Mouse (Mus musculus): ENCODE results near the gene Ikzf3. TPM values are rescaled to one million over a fixed set of nuclear protein-coding genes. Genes with fewer than 3 reads are reported as not detected.

Gene Ikzf3
- total and polyA plus RNA-seq, 2 experiments from 2014 or later: 0.20 TPM; not detected in 1

DNA sequence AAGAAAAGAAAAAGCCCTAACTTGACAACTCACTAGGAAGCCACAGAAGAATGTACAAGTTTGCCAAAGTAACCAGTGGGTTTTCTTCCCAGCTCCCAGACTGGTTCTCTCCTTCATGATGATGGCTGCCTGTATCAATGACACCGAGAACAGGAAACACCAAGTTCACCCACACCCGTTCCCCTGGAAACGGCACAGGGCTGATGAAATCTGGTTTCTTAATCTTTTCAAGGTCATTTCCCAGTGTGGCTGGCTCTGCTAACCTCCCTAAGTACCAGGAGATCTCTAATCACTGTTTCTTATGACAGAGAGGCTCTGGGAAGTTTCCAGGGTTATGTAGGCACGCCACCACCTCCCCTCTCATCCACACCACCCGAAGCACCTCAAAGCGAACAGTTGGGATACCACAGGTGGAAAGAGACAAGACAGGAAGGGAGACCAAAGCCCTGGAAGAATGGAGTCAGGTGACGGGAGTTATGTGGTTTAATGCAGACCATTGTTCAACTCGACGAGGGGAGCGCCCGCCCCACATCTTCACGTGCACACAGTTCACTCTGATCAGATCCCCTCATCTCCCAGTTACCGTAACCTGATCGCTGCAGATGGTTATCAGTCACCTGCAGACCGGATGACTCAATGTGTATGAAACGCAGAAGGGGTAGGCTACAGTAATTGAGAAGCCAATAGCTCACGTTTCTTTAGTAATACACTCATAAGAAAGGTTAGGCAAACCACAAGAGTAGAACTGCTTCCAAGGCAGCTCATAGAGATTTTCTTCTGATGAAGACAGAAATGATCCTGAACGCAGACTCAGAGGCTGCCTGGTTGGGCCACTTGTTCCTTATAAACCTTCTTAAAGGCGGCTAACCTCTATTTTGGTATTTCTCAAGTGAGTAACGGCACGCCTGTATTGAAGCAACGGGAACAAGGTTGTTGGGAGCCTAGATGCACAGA is 75.8 kb downstream of the Ikzf3 start:
- H3K4me3 ChIP-seq (ENCODE audit: low read length): no peak overlapping the region
- no peaks in the 10 kb centered on the region for H3K27me3 ChIP-seq (ENCODE audit: insufficient read depth, low read length)
- no peaks in the 10 kb centered on the region for H3K36me3 ChIP-seq (ENCODE audit: insufficient read depth, low read length)
- H3K4me1 ChIP-seq (ENCODE audit: insufficient read depth, low read length): no peaks in the 10 kb centered on the region
- no peak for ATAC-seq
- no peak overlapping the region for H3K9ac ChIP-seq (replicated peaks; ENCODE audit: low read length)
- WGBS: 83% methylated on average over 22 of the region's 22 CpGs
- no peak overlapping the region for H3K27ac ChIP-seq
- H3K4me2 ChIP-seq (ENCODE audit: low read depth, low read length): no peak overlapping the region
- H3K9me3 ChIP-seq (ENCODE audit: low read length): no peaks in the 10 kb centered on the region
- no peak for TF ChIP-seq CTCF (IDR thresholded peaks at IDR 0.05; ENCODE audit: low read depth)
- no peak for DNase-seq (ENCODE audit: low spot score)

DNA sequence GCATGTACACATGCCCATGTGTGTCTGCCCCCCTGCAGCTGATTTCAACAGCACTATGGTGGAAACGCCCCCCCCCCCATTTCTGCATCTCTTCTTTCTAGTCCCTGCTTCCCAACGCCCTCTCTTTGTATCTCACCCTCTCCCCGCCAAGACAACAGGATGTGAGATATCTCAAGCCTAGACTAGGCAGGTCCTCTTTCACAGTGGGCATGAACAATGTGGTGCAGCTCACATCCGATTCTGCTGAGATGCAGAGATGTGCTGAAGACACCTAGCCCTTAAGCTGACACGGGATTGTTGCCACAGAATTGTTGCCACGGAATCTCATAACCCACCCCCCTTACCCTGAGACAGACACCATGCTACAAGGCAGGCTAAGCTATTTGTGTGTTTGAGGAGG is 81.3 kb downstream of the Ikzf3 start:
- no peak overlapping the region for H3K4me2 ChIP-seq (ENCODE audit: low read depth, low read length)
- H3K4me3 ChIP-seq (ENCODE audit: low read length): no peak overlapping the region
- H3K36me3 ChIP-seq (ENCODE audit: insufficient read depth, low read length): no peaks in the 10 kb centered on the region
- no peaks in the 10 kb centered on the region; the same call in 1 of the 2 replicates for H3K27me3 ChIP-seq (ENCODE audit: insufficient read depth, low read length)
- no peak for DNase-seq (ENCODE audit: low spot score)
- no peak for ATAC-seq
- H3K27ac ChIP-seq: no peak overlapping the region
- no peak for TF ChIP-seq CTCF (IDR thresholded peaks at IDR 0.05; ENCODE audit: low read depth)
- H3K9ac ChIP-seq (replicated peaks; ENCODE audit: low read length): no peak overlapping the region
- no peaks in the 10 kb centered on the region for H3K4me1 ChIP-seq (ENCODE audit: insufficient read depth, low read length)
- 76% methylated on average over 6 of the region's 6 CpGs for WGBS
- no peaks in the 10 kb centered on the region for H3K9me3 ChIP-seq (ENCODE audit: low read length)

- Histone ChIP-seq H3K9ac (replicated peaks; ENCODE audit: low read length) (no peak overlapping the region), H3K4me1 (ENCODE audit: insufficient read depth, low read length) (no peaks in the 10 kb centered on the region), H3K9me3 (ENCODE audit: low read length) (no peaks in the 10 kb centered on the region), H3K27ac (no peak overlapping the region), H3K36me3 (ENCODE audit: insufficient read depth, low read length) (no peaks in the 10 kb centered on the region), H3K4me2 (ENCODE audit: low read depth, low read length) (no peak overlapping the region), H3K27me3 (ENCODE audit: insufficient read depth, low read length) (no peaks in the 10 kb centered on the region; the same call in 1 of the 2 replicates), H3K4me3 (ENCODE audit: low read length) (no peak overlapping the region)
- TF ChIP-seq CTCF (IDR thresholded peaks at IDR 0.05; ENCODE audit: low read depth): no peak
- 86% methylated on average over 9 of the region's 9 CpGs for WGBS
- ATAC-seq: no peak
- DNase-seq (ENCODE audit: low spot score): no peak
Measured at GRCm38 (mm10) chr11:98463911-98464310, 81.9 kb downstream of the Ikzf3 start.

GRCm38 (mm10) chr11:98462255-98462654 is 83.6 kb downstream of the Ikzf3 start:
- H3K4me3 ChIP-seq (ENCODE audit: low read length): no peak overlapping the region
- H3K9ac ChIP-seq (replicated peaks; ENCODE audit: low read length): no peak overlapping the region
- TF ChIP-seq CTCF (IDR thresholded peaks at IDR 0.05; ENCODE audit: low read depth): no peak
- no peak overlapping the region for H3K27ac ChIP-seq
- H3K36me3 ChIP-seq (ENCODE audit: insufficient read depth, low read length): no peaks in the 10 kb centered on the region
- H3K4me1 ChIP-seq (ENCODE audit: insufficient read depth, low read length): peaks cover 1% of the 10 kb centered on the region; the same call in 1 of the 2 replicates
- no peak for DNase-seq (ENCODE audit: low spot score)
- H3K27me3 ChIP-seq (ENCODE audit: insufficient read depth, low read length): no peaks in the 10 kb centered on the region; the same call in 1 of the 2 replicates
- no peak overlapping the region for H3K4me2 ChIP-seq (ENCODE audit: low read depth, low read length)
- H3K9me3 ChIP-seq (ENCODE audit: low read length): no peaks in the 10 kb centered on the region
- WGBS: 93% methylated on average over 6 of the region's 6 CpGs
- ATAC-seq: no peak

- Histone ChIP-seq H3K9ac (replicated peaks; ENCODE audit: low read length) (no peak overlapping the region), H3K27ac (no peak overlapping the region), H3K4me3 (ENCODE audit: low read length) (no peak overlapping the region), H3K36me3 (ENCODE audit: insufficient read depth, low read length) (no peaks in the 10 kb centered on the region), H3K4me2 (ENCODE audit: low read depth, low read length) (no peak overlapping the region), H3K9me3 (ENCODE audit: low read length) (no peaks in the 10 kb centered on the region), H3K27me3 (ENCODE audit: insufficient read depth, low read length) (no peaks in the 10 kb centered on the region; the same call in 1 of the 2 replicates), H3K4me1 (ENCODE audit: insufficient read depth, low read length) (peaks cover 4% of the 10 kb centered on the region; the same call in 1 of the 2 replicates)
- no peak for DNase-seq (ENCODE audit: low spot score)
- no peak for TF ChIP-seq CTCF (IDR thresholded peaks at IDR 0.05; ENCODE audit: low read depth)
- 58% methylated on average over 6 of the region's 6 CpGs for WGBS
- ATAC-seq: no peak
Measured at GRCm38 (mm10) chr11:98461109-98461720, 84.6 kb downstream of the Ikzf3 start.

- H3K4me1 ChIP-seq (ENCODE audit: insufficient read depth, low read length): peaks cover 4% of the 10 kb centered on the region; the same call in 1 of the 2 replicates
- H3K4me3 ChIP-seq (ENCODE audit: low read length): no peak overlapping the region
- no peaks in the 10 kb centered on the region for H3K9me3 ChIP-seq (ENCODE audit: low read length)
- 82% methylated on average over 9 of the region's 9 CpGs for WGBS
- H3K27me3 ChIP-seq (ENCODE audit: insufficient read depth, low read length): no peaks in the 10 kb centered on the region; the same call in 1 of the 2 replicates
- no peak for ATAC-seq
- TF ChIP-seq CTCF (IDR thresholded peaks at IDR 0.05; ENCODE audit: low read depth): no peak
- H3K27ac ChIP-seq: no peak overlapping the region
- no peak overlapping the region for H3K4me2 ChIP-seq (ENCODE audit: low read depth, low read length)
- H3K36me3 ChIP-seq (ENCODE audit: insufficient read depth, low read length): no peaks in the 10 kb centered on the region
- no peak overlapping the region for H3K9ac ChIP-seq (replicated peaks; ENCODE audit: low read length)
- no peak for DNase-seq (ENCODE audit: low spot score)
Measured at GRCm38 (mm10) chr11:98459860-98460259, 86.0 kb downstream of the Ikzf3 start.
